22 mouse cellular contexts compared by ENCODE assay signal in genomic region chr9:115172096-115172495, GRCm38 (mm10).
"Had no signal": no experiment of that assay in that cellular context is flagged by ENCODE, and none has a peak within 500 bp of the region (broad histone marks: within the 10 kb centered on the region; RNA-seq: fewer than 3 reads in every experiment).

No protein-coding gene starts in this region.

- DNase-seq: heart, postnatal 10 days; heart, postnatal 14 days; heart, postnatal 36 days; heart, postnatal 4 days; kidney, adult 11 months; kidney, adult 18-20 months; kidney, adult 2 months; kidney, adult 8-10 months; kidney, adult 9 months; kidney, postnatal 10 days; kidney, postnatal 14 days; kidney, postnatal 25 days; kidney, postnatal 36 days; kidney, postnatal 4 days; layer of hippocampus, adult 9-11 months; layer of hippocampus, postnatal 36 days had no signal

- ATAC-seq: hindbrain, embryonic 16.5 days; hindbrain, postnatal 0 days; inflammation-experienced regulatory T-cells, adult 6 months; intestine, embryonic 15.5 days; intestine, embryonic 16.5 days; intestine, postnatal 0 days had no signal
